Mouse (Mus musculus) hindlimb bud, embryonic 11.5 days (tissue): ENCODE measurements at regions not wholly inside any gene's neighbourhood (a gene's known extent, or its start where the extent isn't known, plus 50 kb on each side); places are given as distances from the start of the nearest gene placed in this dataset.
A peak's percentile ranks its signal among the peaks of the same experiment; 100 is the strongest.
"Not testable (repeated sequence)": the region's sequence is repeated elsewhere in the genome, so short reads cannot be mapped to it uniquely, and the experiment has no call there.

Experiments used
- DNase-seq: peaks from one replicate; pipeline ENCODE4 v3.0.0-alpha.2; 2012; ENCODE audit warnings: low read depth, low spot score; ENCODE audit errors: extremely low spot score

DNA sequence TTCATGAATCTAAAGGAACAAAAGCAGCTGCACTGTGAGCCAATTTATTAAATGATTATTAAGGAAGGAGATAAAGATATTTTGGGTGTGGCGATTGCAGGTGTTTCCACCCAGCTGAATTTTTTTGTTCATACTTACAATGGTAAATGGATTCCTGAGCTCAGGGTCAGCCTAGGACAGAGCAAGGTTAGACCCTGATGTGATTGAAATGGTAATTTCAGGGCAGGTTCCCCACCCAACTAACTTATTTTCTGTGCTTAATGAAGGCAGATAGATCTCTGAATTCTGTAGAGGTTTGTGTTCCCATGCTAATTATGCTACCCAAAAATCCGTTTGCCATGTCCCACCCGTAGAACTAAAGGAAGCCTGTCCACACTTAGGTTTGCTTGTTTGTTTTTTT is 258.8 kb upstream of the St6gal2 start:
- no peak for DNase-seq

DNA sequence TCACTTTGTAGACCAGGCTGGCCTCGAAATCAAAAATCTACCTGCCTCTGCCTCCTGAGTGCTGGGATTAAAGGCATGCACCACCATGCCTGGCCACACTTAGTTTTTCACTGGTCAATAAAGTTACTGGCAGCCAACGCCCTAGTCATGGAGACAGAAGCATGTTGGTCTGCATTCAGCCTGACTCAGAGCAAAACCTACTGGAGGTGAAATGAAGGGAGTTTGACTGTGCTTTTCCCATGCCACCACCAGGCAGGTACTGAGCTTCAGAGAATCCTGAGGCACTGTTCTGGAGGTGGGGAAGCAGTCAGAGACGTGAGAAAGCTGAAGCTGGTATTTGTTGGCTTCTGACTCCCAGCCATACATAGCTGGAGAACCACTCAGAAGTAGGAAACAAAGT is 258.4 kb upstream of the St6gal2 start:
- no peak for DNase-seq

- DNase-seq: no peak
Measured at GRCm38 (mm10) chr17:55206585-55206984, 238.6 kb upstream of the St6gal2 start.

DNA sequence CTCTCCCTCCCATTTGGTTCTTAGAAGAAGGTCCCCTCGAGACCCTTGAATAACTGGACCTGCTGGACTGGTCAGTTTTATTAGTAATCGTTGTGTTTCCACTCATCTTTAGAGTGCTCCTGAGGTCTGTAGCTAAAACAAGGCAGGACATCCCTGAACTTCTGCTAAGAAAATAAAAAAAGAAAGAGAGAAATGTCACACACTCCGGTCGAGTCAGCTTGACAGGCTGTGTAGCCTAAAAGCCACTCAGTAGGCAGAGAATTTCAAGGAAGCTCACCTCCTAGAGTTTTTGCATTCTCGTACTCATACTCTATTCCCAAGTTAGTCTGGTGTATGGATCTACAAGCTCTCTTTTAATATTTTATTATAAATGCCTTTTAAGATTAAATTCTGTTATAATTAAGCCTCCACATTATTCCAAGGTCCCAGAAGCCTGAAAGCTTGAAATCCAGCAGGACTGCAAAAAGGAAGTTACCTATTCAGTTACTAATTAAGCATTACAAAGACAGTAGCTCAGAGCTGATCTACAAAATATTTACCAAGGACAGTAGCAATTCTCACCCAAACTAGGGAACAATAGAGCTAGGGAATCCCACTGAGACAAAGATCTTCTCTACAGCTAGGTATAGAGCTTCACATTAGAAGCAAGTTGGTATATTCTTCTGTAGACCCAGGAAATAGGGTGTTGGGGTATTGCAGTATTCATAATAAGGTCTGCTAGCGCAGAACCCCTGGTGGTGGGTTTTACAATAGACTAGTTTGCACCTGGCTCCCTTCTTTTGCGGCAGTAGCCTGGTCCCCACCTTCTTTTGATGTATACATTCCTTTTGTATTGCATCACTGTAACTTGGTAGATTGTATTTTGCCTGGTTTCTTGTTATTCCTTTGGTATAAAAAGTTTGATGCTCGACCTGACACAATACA is 226.7 kb upstream of the St6gal2 start:
- DNase-seq: not testable (repeated sequence)

GRCm38 (mm10) chr17:55224058-55224457 is 221.1 kb upstream of the St6gal2 start:
- no peak for DNase-seq

- DNase-seq: no peak
Measured at GRCm38 (mm10) chr17:55234262-55234661, 210.9 kb upstream of the St6gal2 start.

GRCm38 (mm10) chr17:55262638-55263037 is 182.5 kb upstream of the St6gal2 start:
- no peak for DNase-seq

GRCm38 (mm10) chr17:55276541-55276940 is 168.6 kb upstream of the St6gal2 start:
- no peak for DNase-seq

DNA sequence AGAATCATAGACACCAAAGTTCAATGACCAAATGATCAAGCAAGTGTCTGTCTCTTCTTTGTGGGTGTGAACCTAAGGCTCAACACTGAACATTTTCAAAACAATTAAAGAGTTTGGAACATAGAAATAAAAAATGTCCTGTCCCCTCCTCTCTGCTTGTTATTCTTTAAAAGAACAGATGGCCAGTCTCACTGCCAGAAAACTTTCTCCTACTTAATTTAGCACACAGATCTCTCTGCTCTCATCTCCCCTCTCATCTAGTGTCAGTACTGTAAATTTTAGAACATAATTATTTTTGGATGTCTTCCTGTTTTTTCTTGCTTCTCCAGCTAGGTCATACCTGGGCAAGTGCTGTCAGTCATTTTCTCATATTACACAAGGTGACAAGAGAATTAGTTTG is 163.9 kb upstream of the St6gal2 start:
- DNase-seq: no peak

DNA sequence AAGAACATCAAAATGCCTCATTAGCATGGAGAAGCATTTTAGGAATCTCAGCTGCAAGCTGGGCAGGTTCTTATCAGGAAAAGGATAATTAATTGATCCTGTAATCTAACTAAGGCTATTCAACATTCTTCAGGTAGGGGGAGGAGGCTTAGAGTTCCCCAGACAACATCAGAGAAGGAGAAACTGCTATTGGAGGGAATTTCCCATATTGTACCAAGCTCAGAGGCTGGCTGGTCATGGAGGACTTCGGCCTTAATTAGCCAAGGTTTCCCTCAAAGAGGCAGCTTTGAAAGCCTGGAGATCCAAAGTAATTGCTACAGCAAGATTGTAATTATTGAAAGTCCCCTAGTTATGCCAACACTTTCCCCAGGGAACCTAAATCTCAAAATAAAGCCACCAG is 156.6 kb upstream of the St6gal2 start:
- DNase-seq: no peak

GRCm38 (mm10) chr17:55292656-55293055 is 152.5 kb upstream of the St6gal2 start:
- DNase-seq: no peak

- no peak for DNase-seq
Measured at GRCm38 (mm10) chr17:55296701-55297100, 148.5 kb upstream of the St6gal2 start.

DNA sequence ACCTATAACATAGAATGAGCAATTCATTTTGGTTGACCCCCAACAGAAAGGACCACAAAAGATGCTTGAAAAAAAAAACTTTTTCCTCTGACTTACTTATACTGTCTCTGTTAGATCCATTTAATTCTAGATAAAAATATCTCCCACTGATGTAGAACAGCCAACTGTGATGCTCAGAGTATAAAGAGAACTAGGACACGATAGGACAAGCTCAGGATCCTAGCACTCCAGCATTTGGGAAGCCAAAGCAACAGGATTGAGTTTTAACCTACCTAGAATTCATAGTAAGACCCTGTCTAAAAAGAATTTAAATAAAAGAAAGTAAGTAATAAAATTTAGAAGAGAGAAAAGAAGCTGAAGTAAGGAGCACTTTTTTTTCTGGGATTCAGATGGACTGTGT is 146.3 kb upstream of the St6gal2 start:
- no peak for DNase-seq

DNA sequence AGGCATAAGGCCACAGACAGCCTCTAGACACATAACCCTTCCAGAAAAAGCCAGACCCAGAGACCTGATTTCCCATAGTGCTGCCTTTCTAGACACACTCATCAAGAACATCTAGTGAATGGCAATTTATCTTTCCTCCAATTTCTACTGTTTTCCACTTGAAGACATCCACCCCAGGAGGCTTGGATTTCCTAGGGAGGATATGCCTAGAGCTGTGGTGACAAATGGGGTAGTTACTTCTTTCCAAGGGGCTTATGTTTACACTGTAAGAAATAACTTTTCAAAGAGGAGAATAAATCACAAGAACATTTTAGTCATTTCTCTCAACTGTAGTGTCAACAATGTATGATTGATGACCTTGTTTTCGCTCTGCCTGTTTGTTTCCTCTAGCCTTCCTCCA is 124.2 kb upstream of the St6gal2 start:
- DNase-seq: no peak

GRCm38 (mm10) chr17:55359305-55359704 is 85.9 kb upstream of the St6gal2 start:
- DNase-seq: no peak

- DNase-seq: peak; percentile 67
Measured at GRCm38 (mm10) chr17:55367064-55367463, 78.1 kb upstream of the St6gal2 start.

DNA sequence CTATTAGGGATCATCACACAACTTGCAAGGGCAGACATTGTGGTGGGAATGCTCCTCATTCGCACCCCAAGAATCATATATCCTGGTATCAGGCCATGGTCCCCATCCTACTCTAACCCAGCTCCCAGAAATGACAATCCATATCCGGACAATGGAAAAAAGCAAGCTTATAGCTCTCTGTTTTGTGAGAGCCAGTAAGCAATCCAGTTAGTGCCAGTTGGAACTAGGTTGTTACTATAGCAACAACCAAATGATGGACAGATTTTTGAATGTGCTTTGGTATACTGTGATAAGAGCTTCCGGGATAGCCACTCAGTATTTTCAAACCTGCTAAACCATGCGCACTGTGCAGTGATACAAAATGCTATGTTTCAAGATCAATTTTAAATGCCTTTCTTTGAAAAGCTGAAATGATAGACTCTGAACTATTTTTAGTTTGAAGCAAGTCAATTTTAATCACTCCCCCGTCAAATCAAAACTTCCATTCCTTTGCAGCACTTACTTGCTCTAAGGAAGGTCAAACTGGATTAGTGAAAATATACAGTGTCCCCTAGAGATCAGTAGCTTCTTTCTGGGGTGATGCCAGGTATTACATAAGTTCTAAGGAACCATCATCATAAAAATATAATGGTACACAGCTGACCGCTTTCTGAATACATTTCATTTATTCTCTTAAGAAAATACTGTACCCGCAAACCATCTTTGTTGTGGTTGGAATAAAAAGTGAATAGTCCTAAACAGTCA is 77.5 kb upstream of the St6gal2 start:
- peak; percentile 5 for DNase-seq
